Mouse (Mus musculus) ES-E14 (cell line): ENCODE measurements around the gene Noa1. TPM values are rescaled to one million over a fixed set of nuclear protein-coding genes. Genes with fewer than 3 reads are reported as not detected.

Experiments used
- DNase-seq: peaks from one replicate; pipeline ENCODE4 v3.0.0-alpha.2; 2013; ENCODE audit warnings: low read depth, low spot score
- H3K27ac ChIP-seq: 2 replicates; pipeline ENCODE4 v1.5.1; 2012; ENCODE audit warnings: low read depth, mild to moderate bottlenecking, low read length, moderate library complexity, mixed read lengths; ENCODE audit not compliant: poor library complexity, insufficient read depth, severe bottlenecking
- H3K36me3 ChIP-seq: 2 replicates; pipeline ENCODE4 v1.6.1; 2012; ENCODE audit warnings: mild to moderate bottlenecking, low read length, moderate library complexity, mixed read lengths; ENCODE audit not compliant: control insufficient read depth, poor library complexity, insufficient read depth, severe bottlenecking
- H3K4me1 ChIP-seq, 2 experiments: fragments of 150-350 bp in 1 of 2; sonication (generic) in 1 of 2; 2 replicates each; pipeline ENCODE4 v1.6.1; 2012; ENCODE audit warnings: low read length in 2 of 2, mild to moderate bottlenecking in 1 of 2, mixed read lengths in 1 of 2; ENCODE audit not compliant: control insufficient read depth in 2 of 2, insufficient read depth in 2 of 2, poor library complexity in 1 of 2
- H3K4me3 ChIP-seq, 2 experiments: fragments of 150-350 bp in 1 of 2; sonication (generic) in 1 of 2; 2 replicates each; pipeline ENCODE4 v1.5.1; 2012; ENCODE audit warnings: low read length in 2 of 2, low read depth in 1 of 2, mild to moderate bottlenecking in 1 of 2, mixed read lengths in 1 of 2; ENCODE audit not compliant: insufficient read depth in 1 of 2, poor library complexity in 1 of 2, severe bottlenecking in 1 of 2
- H3K9ac ChIP-seq: 2 replicates; pipeline ENCODE4 v1.6.1; 2012; ENCODE audit warnings: low read depth, mild to moderate bottlenecking, low read length, mixed read lengths; ENCODE audit not compliant: poor library complexity, insufficient read depth, severe bottlenecking
- H3K9me3 ChIP-seq: fragments of 150-350 bp; sonication (generic); 2 replicates; pipeline ENCODE4 v1.6.1; 2012; ENCODE audit warnings: low read depth, mild to moderate bottlenecking, low read length; ENCODE audit not compliant: control insufficient read depth, insufficient read depth
- CHD2 ChIP-seq: IDR thresholded peaks from 2 replicates; pipeline ENCODE4 v1.6.1; 2014; ENCODE audit warnings: mild to moderate bottlenecking, low read depth, low read length, inconsistent platforms
- HCFC1 ChIP-seq: IDR thresholded peaks from 2 replicates; pipeline ENCODE4 v1.6.1; 2012; ENCODE audit warnings: low read length, inconsistent platforms, borderline replicate concordance; ENCODE audit not compliant: insufficient read depth
- MAFK ChIP-seq: IDR thresholded peaks from 2 replicates; pipeline ENCODE4 v1.6.1; 2014; ENCODE audit warnings: mild to moderate bottlenecking, low read depth, low read length, inconsistent platforms; ENCODE audit not compliant: insufficient read depth
- ZC3H11A ChIP-seq: IDR thresholded peaks from 2 replicates; pipeline ENCODE4 v1.6.1; 2012; ENCODE audit warnings: low read depth, mild to moderate bottlenecking, inconsistent platforms, low read length, borderline replicate concordance
- ZNF384 ChIP-seq: IDR thresholded peaks from 2 replicates; pipeline ENCODE4 v1.6.1; 2012; ENCODE audit warnings: low read depth, low read length, inconsistent platforms
- in situ Hi-C, 2 experiments: fragments of 600-800 bp; cut with MboI; formaldehyde crosslinking; loops; one replicate each; pipeline ENCODE4 v1.15.1; 2025; ENCODE audit warnings: low sequenced_read_pairs in 2 of 2, inconsistent platforms in 1 of 2; ENCODE audit not compliant: unreplicated experiment in 2 of 2
- total RNA-seq: library from RNA; depleted of rRNA; stranded (reverse); fragments of 300-350 nt; gene quantifications from 2 replicates; pipeline ENCODE4 v1.2.3, GENCODE M21; 2012; rRNA removed

Noa1 gene
- total RNA-seq, 1 experiment, result 30.8 TPM

- DNase-seq, result no peak
- H3K36me3 ChIP-seq, result no peaks in the 10 kb centered on the region
- in situ Hi-C loops, result no loop called here
These were observed 65.4 kb downstream of the Noa1 start for GRCm38 (mm10) chr5:77244331-77244987.

More at GRCm38 (mm10) chr5:77244331-77244987, 65.4 kb downstream of the Noa1 start:
- Histone ChIP-seq H3K27ac (no peak overlapping the region), H3K4me1 (peaks cover 4 to 10% of the 10 kb centered on the region in 2 experiments; a peak in 2 of 4 replicates), H3K4me3 (no peak overlapping the region), H3K9ac (no peak overlapping the region), H3K9me3 (no peaks in the 10 kb centered on the region)
- no peak for TF ChIP-seq ZC3H11A
- TF ChIP-seq CHD2, result no peak
- TF ChIP-seq MAFK, result no peak
- no peak for TF ChIP-seq ZNF384
- TF ChIP-seq HCFC1, result no peak

Other genes starting within 250 kb of the Noa1 start
- 3.9 and 4.9 TPM in 2 replicates for gene Hopx, start 195.0 kb downstream of the Noa1 start, total RNA-seq
- gene Spink2, start 98.6 kb downstream of the Noa1 start, total RNA-seq, result 0.48 and 0.98 TPM in 2 replicates
- gene Rest, start 44.6 kb downstream of the Noa1 start, total RNA-seq, result 108 and 120 TPM in 2 replicates
- 151 and 184 TPM in 2 replicates for gene Polr2b, start 63 bp upstream of the Noa1 start, total RNA-seq
- 23.4 and 65.2 TPM in 2 replicates for gene Igfbp7, start 98.0 kb upstream of the Noa1 start, total RNA-seq